Mouse (Mus musculus): ENCODE results near the gene Macf1.

- TF ChIP-seq POLR2A (IDR thresholded peaks at IDR 0.05; ENCODE audit: low read depth, low read length): no peak
- TF ChIP-seq CTCF (IDR thresholded peaks at IDR 0.05; ENCODE audit: extremely low read depth, insufficient read length, insufficient replicate concordance, low read depth, low read length): no peak
Measured at GRCm38 (mm10) chr4:123572434-123573336, 111.5 kb downstream of the Macf1 start.
